Mouse (Mus musculus) liver, postnatal 0 days (tissue): ENCODE data around the gene Sbf1.

Experiments
- CTCF ChIP-seq: sonication (generic); IDR thresholded peaks from 2 replicates; pipeline ENCODE4 v1.5.1; 2016; ENCODE audit warnings: antibody characterized with exemption, low read depth
- EP300 ChIP-seq: IDR thresholded peaks from 2 replicates; pipeline ENCODE4 v1.6.1; 2016; ENCODE audit warnings: antibody characterized with exemption, low read depth, mild to moderate bottlenecking

DNA sequence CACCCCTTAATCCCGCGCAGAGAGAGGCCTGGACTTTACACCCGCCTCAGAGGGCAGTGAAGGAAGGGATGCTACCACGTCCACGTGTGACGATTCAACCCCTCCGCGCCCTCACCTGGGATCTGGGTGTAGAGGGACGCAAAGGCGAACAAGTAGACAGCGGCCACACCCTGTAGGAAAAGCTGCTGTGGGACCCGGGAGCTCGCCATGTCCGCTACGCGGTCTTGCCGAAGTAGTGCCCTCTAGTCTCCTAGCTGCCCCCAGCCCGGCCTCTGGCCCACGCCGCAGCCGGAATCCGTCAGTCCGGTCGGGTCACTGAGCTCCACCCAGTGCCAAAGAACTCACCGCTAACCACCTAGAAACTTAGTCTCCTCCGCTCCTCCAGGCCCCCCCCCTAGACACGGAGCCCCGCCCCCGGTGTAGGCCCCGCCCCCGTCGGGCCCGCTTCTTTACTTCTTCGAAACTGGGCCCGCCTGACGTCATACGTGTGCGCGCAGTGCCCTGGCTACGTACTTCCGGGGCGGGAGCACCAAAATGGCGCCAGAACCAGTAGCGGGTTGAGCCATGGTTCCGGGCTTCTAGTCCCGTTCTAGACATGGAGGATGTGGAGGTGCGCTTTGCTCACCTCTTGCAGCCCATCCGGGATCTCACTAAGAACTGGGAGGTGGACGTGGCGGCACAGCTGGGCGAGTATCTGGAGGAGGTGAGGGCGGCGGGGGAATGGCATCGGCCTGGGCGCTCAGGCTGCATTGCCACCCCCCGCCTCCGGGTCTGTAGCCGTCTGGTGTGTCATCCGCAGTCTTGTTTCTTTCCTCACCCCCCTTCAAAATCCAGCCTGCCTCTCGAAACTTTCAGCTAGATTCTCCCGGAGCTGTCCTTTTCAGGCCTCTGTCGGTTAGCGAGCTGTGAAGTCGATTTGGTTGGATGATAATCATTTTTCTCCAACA lies 40.4 kb upstream of the Sbf1 start, which contains the start of the genes Lmf2 and Ncaph2:
- TF ChIP-seq CTCF = 0 out of 2 replicates have a peak, but pooled peaks have one; percentile 7
- peak; percentile 71; the same call in 1 of the 2 replicates for TF ChIP-seq EP300
